In the genomic region with DNA sequence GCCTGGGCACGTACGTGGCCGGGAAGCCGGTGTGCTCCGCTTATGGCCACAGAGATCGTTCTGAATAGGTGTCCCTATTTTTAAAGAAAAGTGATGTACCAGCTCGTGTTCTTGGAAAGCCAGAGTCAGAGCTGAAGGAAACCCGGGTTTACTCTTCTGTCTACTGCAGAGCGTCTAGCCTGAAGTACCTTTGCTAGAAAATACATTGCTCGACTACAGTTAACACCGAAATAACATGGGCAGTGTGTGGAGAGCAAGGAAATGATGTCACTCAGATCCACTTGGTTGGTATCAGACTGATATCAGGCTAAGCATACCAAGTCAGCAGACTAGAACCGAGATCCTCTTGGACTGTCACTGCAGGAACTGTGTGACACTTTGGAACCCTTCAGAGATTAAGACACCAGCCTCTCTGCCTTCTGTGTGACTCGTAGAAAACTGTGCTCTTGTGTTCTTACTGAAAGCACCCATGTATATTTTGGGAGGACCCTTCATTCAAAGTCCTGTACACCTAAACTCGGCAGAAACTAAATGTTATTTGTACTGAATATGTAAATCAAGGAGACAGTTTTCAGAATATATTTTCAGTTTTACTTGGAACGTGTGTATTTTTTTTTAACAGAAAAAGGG, we compare ENCODE assay signal across 8 mouse cellular contexts. TPM values are rescaled to one million over a fixed set of nuclear protein-coding genes. Genes with fewer than 3 reads are reported as not detected.
DNase-seq lines count a peak whose midpoint lies in the region; ATAC-seq and TF ChIP-seq lines count a peak whose summit lies in the region.

No protein-coding gene starts in this region.

- ATAC-seq in kidney, postnatal 0 days (replicated peaks; ENCODE audit: low FRiP score, low read depth): peak; percentile 16; the same call in 1 of the 2 replicates
- ATAC-seq in activated CD4-positive, CD25-positive, alpha-beta regulatory T cell, adult 4 months: peak; percentile 27
- ATAC-seq in forebrain, embryonic 16.5 days: peak; percentile 3; the same call in 1 of the 2 replicates
- no peak for ATAC-seq in limb, embryonic 15.5 days (ENCODE audit: insufficient number of reproducible peaks, low FRiP score, low TSS enrichment, low read depth)
- peak; percentile 23 for ATAC-seq in neural tube, embryonic 12.5 days (ENCODE audit: low FRiP score, low read depth)

- H3K27me3 ChIP-seq in kidney, postnatal 0 days (ENCODE audit: insufficient read depth, low read length): peaks cover 2% of the 10 kb centered on the region; the same call in 1 of the 2 replicates
- H3K27me3 ChIP-seq in forebrain, embryonic 16.5 days (replicated peaks; ENCODE audit: control insufficient read depth, insufficient read depth, low read length): peaks cover 16% of the 10 kb centered on the region
- H3K27me3 ChIP-seq in limb, embryonic 15.5 days: peaks cover 22% of the 10 kb centered on the region
- peaks cover 17% of the 10 kb centered on the region for H3K27me3 ChIP-seq in neural tube, embryonic 12.5 days (replicated peaks)

- H3K4me3 ChIP-seq in kidney, postnatal 0 days (replicated peaks; ENCODE audit: low read depth, low read length): peak overlapping the region; percentile 86
- H3K4me3 ChIP-seq in forebrain, embryonic 16.5 days (replicated peaks; ENCODE audit: low read length): peak overlapping the region; percentile 56
- peak overlapping the region; percentile 66 for H3K4me3 ChIP-seq in limb, embryonic 15.5 days
- peak overlapping the region; percentile 83 for H3K4me3 ChIP-seq in neural tube, embryonic 12.5 days

- peak; percentile 68 for DNase-seq in kidney, postnatal 0 days (ENCODE audit: low spot score)
- no peak for DNase-seq in kidney, postnatal 4 days
- no peak for DNase-seq in Muller cell, postnatal 12 days (ENCODE audit: inconsistent ontology term)
- no peak for DNase-seq in left cerebral cortex, postnatal 36 days (ENCODE audit: low spot score in 2 of 2)

- peaks cover 13% of the 10 kb centered on the region; the same call in 1 of the 2 replicates for H3K36me3 ChIP-seq in kidney, postnatal 0 days (ENCODE audit: insufficient read depth, low read length)
- H3K36me3 ChIP-seq in forebrain, embryonic 16.5 days (ENCODE audit: control insufficient read depth, insufficient read depth): peaks cover 10% of the 10 kb centered on the region; the same call in 1 of the 2 replicates
- peaks cover 13% of the 10 kb centered on the region; the same call in 1 of the 2 replicates for H3K36me3 ChIP-seq in limb, embryonic 15.5 days
- H3K36me3 ChIP-seq in neural tube, embryonic 12.5 days: peaks cover 16% of the 10 kb centered on the region

- H3K27ac ChIP-seq in kidney, postnatal 0 days: peak overlapping the region; percentile 95
- H3K27ac ChIP-seq in forebrain, embryonic 16.5 days (ENCODE audit: low read length): peak overlapping the region; percentile 88
- peak overlapping the region; percentile 96 for H3K27ac ChIP-seq in limb, embryonic 15.5 days
- peak overlapping the region; percentile 82 for H3K27ac ChIP-seq in neural tube, embryonic 12.5 days

- TF ChIP-seq CTCF in kidney, postnatal 0 days (IDR thresholded peaks at IDR 0.05; ENCODE audit: low read depth): no peak

- H3K9ac ChIP-seq in kidney, postnatal 0 days (ENCODE audit: low read depth, low read length): peak overlapping the region; percentile 88
- peak overlapping the region; percentile 91 for H3K9ac ChIP-seq in forebrain, embryonic 16.5 days (replicated peaks; ENCODE audit: low read depth, low read length)
- H3K9ac ChIP-seq in limb, embryonic 15.5 days: peak overlapping the region; percentile 77
- peak overlapping the region; percentile 87 for H3K9ac ChIP-seq in neural tube, embryonic 12.5 days

- H3K4me1 ChIP-seq in kidney, postnatal 0 days (replicated peaks; ENCODE audit: insufficient read depth, low read length): peaks cover 4% of the 10 kb centered on the region; the same call in 1 of the 2 replicates
- peaks cover 10% of the 10 kb centered on the region for H3K4me1 ChIP-seq in forebrain, embryonic 16.5 days (replicated peaks; ENCODE audit: control insufficient read depth, insufficient read depth, low read length)
- 0 out of 2 replicates have a peak, but pooled peaks cover 5% of the 10 kb centered on the region for H3K4me1 ChIP-seq in limb, embryonic 15.5 days
- peaks cover 3% of the 10 kb centered on the region for H3K4me1 ChIP-seq in neural tube, embryonic 12.5 days

- peak overlapping the region; percentile 60 for H3K4me2 ChIP-seq in kidney, postnatal 0 days (ENCODE audit: low read length)
- peak overlapping the region; percentile 69 for H3K4me2 ChIP-seq in forebrain, embryonic 16.5 days (ENCODE audit: low read length)
- H3K4me2 ChIP-seq in limb, embryonic 15.5 days: peak overlapping the region; percentile 48
- peak overlapping the region; percentile 81 for H3K4me2 ChIP-seq in neural tube, embryonic 12.5 days (replicated peaks)

- intact Hi-C loops in left cerebral cortex, postnatal 36 days (cut with DNase I): no loop called here

- WGBS in kidney, postnatal 0 days: 3% methylated on average over 15 of the region's 15 CpGs
- 2% methylated on average over 15 of the region's 15 CpGs for WGBS in forebrain, embryonic 16.5 days
- WGBS in limb, embryonic 15.5 days: 4% methylated on average over 15 of the region's 15 CpGs
- 5% methylated on average over 15 of the region's 15 CpGs for WGBS in neural tube, embryonic 12.5 days

- H3K9me3 ChIP-seq in kidney, postnatal 0 days (replicated peaks; ENCODE audit: low read length): no peaks in the 10 kb centered on the region
- H3K9me3 ChIP-seq in forebrain, embryonic 16.5 days (ENCODE audit: control insufficient read depth, low read length): no peaks in the 10 kb centered on the region
- H3K9me3 ChIP-seq in limb, embryonic 15.5 days: no peaks in the 10 kb centered on the region; the same call in 1 of the 2 replicates
- H3K9me3 ChIP-seq in neural tube, embryonic 12.5 days: no peaks in the 10 kb centered on the region

RNA-seq across cellular contexts. Expression of a gene that starts 0.9 kb away (rescaled TPM):
- polyA plus RNA-seq in kidney, postnatal 0 days (2015; fragmentation: Nextera tagmentation; extraction: Ambion mirVana): 82.1 and 87.4 TPM in 2 replicates
- 10 to 100 TPM; 63.6 to 69.8 TPM for polyA plus RNA-seq in activated CD4-positive, CD25-positive, alpha-beta regulatory T cell, adult 4 months (2017; shearing (Covaris generic))
- polyA plus RNA-seq in forebrain, embryonic 16.5 days (2015; fragmentation: Nextera tagmentation; extraction: Ambion mirVana): 115 and 121 TPM in 2 replicates
- polyA plus RNA-seq in limb, embryonic 15.5 days (2015; fragmentation: Nextera tagmentation; extraction: Ambion mirVana): 84.6 and 95.8 TPM in 2 replicates
- polyA plus RNA-seq in neural tube, embryonic 12.5 days (2016; fragmentation: Nextera tagmentation; extraction: Ambion mirVana): 120 and 129 TPM in 2 replicates
- total RNA-seq in left cerebral cortex, postnatal 36 days (2021): 100 to 1,000 TPM; 126 to 157 TPM

RNA-seq across cellular contexts. Expression of a gene that starts 31.8 kb away (rescaled TPM):
- 27.8 and 30.2 TPM in 2 replicates for polyA plus RNA-seq in kidney, postnatal 0 days (2015; fragmentation: Nextera tagmentation; extraction: Ambion mirVana)
- polyA plus RNA-seq in activated CD4-positive, CD25-positive, alpha-beta regulatory T cell, adult 4 months (2017; shearing (Covaris generic)): under 1 TPM in 1 of 2 experiments, not detected in 1; 0.56 TPM
- 3.8 and 4.3 TPM in 2 replicates for polyA plus RNA-seq in forebrain, embryonic 16.5 days (2015; fragmentation: Nextera tagmentation; extraction: Ambion mirVana)
- polyA plus RNA-seq in limb, embryonic 15.5 days (2015; fragmentation: Nextera tagmentation; extraction: Ambion mirVana): 9.5 and 9.9 TPM in 2 replicates
- 2.8 and 2.9 TPM in 2 replicates for polyA plus RNA-seq in neural tube, embryonic 12.5 days (2016; fragmentation: Nextera tagmentation; extraction: Ambion mirVana)
- 1 to 10 TPM; 3.3 to 5.2 TPM for total RNA-seq in left cerebral cortex, postnatal 36 days (2021)
